Comparison of ENCODE assay signal across 15 mouse cellular contexts in genomic region chr4:149964285-149964684, GRCm38 (mm10). TPM values are rescaled to one million over a fixed set of nuclear protein-coding genes. Genes with fewer than 3 reads are reported as not detected.
"Had no signal": no experiment of that assay in that cellular context is flagged by ENCODE, and none has a peak within 500 bp of the region (broad histone marks: within the 10 kb centered on the region; RNA-seq: fewer than 3 reads in every experiment).

No protein-coding gene starts in this region.

- ATAC-seq: midbrain, embryonic 15.5 days had no signal

- H3K4me3 ChIP-seq: liver, embryonic 15.5 days; megakaryocyte, embryonic 14.5 days; midbrain, embryonic 15.5 days; neural tube, embryonic 12.5 days had no signal

- H3K27ac ChIP-seq: liver, embryonic 15.5 days; macrophage; midbrain, embryonic 15.5 days; neural tube, embryonic 12.5 days had no signal

- H3K4me2 ChIP-seq: liver, embryonic 11.5 days; liver, embryonic 15.5 days; lung, embryonic 14.5 days; midbrain, embryonic 11.5 days; midbrain, embryonic 15.5 days; neural tube, embryonic 12.5 days had no signal

- DNase-seq: kidney, adult 2 months; kidney, postnatal 25 days; layer of hippocampus, postnatal 36 days; lung, embryonic 14.5 days; lung, postnatal 10 days; thymus, adult 18-20 months; thymus, postnatal 14 days had no signal

- H3K9ac ChIP-seq: liver, embryonic 15.5 days; lung, embryonic 14.5 days; midbrain, embryonic 15.5 days; neural tube, embryonic 12.5 days had no signal

- H3K27me3 ChIP-seq: midbrain, embryonic 15.5 days; neural tube, embryonic 12.5 days had no signal

- H3K36me3 ChIP-seq: liver, embryonic 15.5 days; midbrain, embryonic 15.5 days; neural tube, embryonic 12.5 days had no signal

- H3K9me3 ChIP-seq: liver, embryonic 15.5 days; neural tube, embryonic 12.5 days had no signal

- H3K4me1 ChIP-seq: midbrain, embryonic 15.5 days; neural tube, embryonic 12.5 days had no signal

RNA-seq across cellular contexts. Expression of gene Spsb1, which starts 9.4 kb away (rescaled TPM):
- total RNA-seq: monocyte, adult 5-6 weeks had no signal
